Mouse (Mus musculus) liver, embryonic 14.5 days (tissue): ENCODE data around the gene Ak5.

Experiments
- CTCF ChIP-seq: IDR thresholded peaks from 2 replicates; pipeline ENCODE4 v1.5.1; 2016; ENCODE audit warnings: antibody characterized with exemption, low read depth, control low read depth
- EP300 ChIP-seq: IDR thresholded peaks from 2 replicates; pipeline ENCODE4 v1.6.1; 2016; ENCODE audit warnings: antibody characterized with exemption, low read depth

GRCm38 (mm10) chr3:152620534-152620933 lies 47.6 kb downstream of the Ak5 start:
- TF ChIP-seq CTCF: no peak
- TF ChIP-seq EP300: no peak
